Mouse (Mus musculus) small intestine, adult 2 months (tissue): ENCODE results near the gene Lgals7.

Experiments
- CTCF ChIP-seq: fragments of 200-500 bp; IDR thresholded peaks from 2 replicates; pipeline ENCODE4 v1.5.1; 2012; ENCODE audit warnings: low read depth, mild to moderate bottlenecking, control low read depth, inconsistent platforms, low read length, moderate library complexity, mixed read lengths; ENCODE audit not compliant: insufficient replicate concordance, insufficient read length; ENCODE audit errors: extremely low read depth
- POLR2A ChIP-seq: fragments of 200-500 bp; IDR thresholded peaks from 2 replicates; pipeline ENCODE4 v1.6.1; 2012; ENCODE audit warnings: low read depth, mild to moderate bottlenecking, control low read depth, inconsistent platforms, low read length, moderate library complexity

DNA sequence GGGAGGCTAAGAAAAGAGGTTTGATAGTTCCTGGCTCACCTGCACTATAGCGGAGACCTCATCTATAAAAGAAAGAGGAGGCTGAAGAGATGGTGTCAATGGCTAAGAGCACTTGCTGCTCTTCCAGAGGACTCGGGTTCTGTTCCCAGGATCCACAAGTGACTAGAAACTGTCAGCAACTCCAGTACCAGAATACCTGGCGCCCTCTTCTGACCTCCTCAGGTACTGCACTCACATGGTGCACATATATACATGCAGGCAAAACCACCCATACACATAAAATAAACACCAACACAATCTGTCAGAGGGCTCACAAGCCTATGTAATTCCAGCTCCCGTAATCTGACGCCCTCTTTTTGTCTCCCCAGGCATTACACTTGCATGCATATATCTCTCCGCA is 2.8 kb upstream of the Lgals7 start:
- TF ChIP-seq POLR2A (no peak), CTCF (peak; percentile 43; the same call in 1 of the 2 replicates)
